Mouse (Mus musculus) heart, embryonic 11.5 days (tissue): ENCODE measurements at regions not wholly inside any gene's neighbourhood (a gene's known extent, or its start where the extent isn't known, plus 50 kb on each side); places are given as distances from the start of the nearest gene placed in this dataset.
"Not testable (repeated sequence)": the region's sequence is repeated elsewhere in the genome, so short reads cannot be mapped to it uniquely, and the experiment has no call there.

Experiments
- ATAC-seq: fragments of 200-750 bp; cut with Nextera tagmentation; replicated peaks from 2 replicates; pipeline ENCODE4 v1.8.0; 2017; ENCODE audit warnings: moderate library complexity; ENCODE audit not compliant: insufficient number of reproducible peaks, low FRiP score, low TSS enrichment
- H3K27ac ChIP-seq: fragments of 300-500 bp; sonication (generic); 2 replicates; pipeline ENCODE4 v1.5.1; 2014; ENCODE audit warnings: mild to moderate bottlenecking, low read depth, low read length
- H3K27me3 ChIP-seq: fragments of 300-500 bp; sonication (generic); 2 replicates; pipeline ENCODE4 v1.6.1; 2014; ENCODE audit warnings: mild to moderate bottlenecking, low read length, mixed read lengths; ENCODE audit not compliant: control insufficient read depth, insufficient read depth
- H3K36me3 ChIP-seq: fragments of 300-500 bp; sonication (generic); 2 replicates; pipeline ENCODE4 v1.6.1; 2014; ENCODE audit warnings: mild to moderate bottlenecking, low read length, moderate library complexity, mixed read lengths; ENCODE audit not compliant: control insufficient read depth, insufficient read depth
- H3K4me1 ChIP-seq: fragments of 300-500 bp; sonication (generic); 2 replicates; pipeline ENCODE4 v1.6.1; 2014; ENCODE audit warnings: low read length; ENCODE audit not compliant: control insufficient read depth, insufficient read depth
- H3K4me2 ChIP-seq: fragments of 300-500 bp; sonication (generic); 2 replicates; pipeline ENCODE4 v1.6.1; 2014; ENCODE audit warnings: mild to moderate bottlenecking, moderate library complexity
- H3K4me3 ChIP-seq: fragments of 300-500 bp; sonication (generic); 2 replicates; pipeline ENCODE4 v1.5.1; 2014; ENCODE audit warnings: low read depth, low read length
- H3K9ac ChIP-seq: fragments of 300-500 bp; sonication (generic); 2 replicates; pipeline ENCODE4 v1.6.1; 2014; ENCODE audit warnings: mild to moderate bottlenecking, low read depth, low read length, moderate library complexity
- H3K9me3 ChIP-seq: fragments of 300-500 bp; sonication (generic); replicated peaks from 2 replicates; pipeline ENCODE4 v1.6.1; 2016; ENCODE audit warnings: low read length; ENCODE audit not compliant: control insufficient read depth
- WGBS: fragments of 180-500 bp; shearing (Covaris S2); extraction: QIAGEN DNeasy Blood & Tissue Kit; methylation state at CpG from one replicate; pipeline ENCODE4 v1.1.7; 2014; ENCODE audit not compliant: insufficient replicate concordance; 5-methylcytosine and 5-hydroxymethylcytosine counted together

DNA sequence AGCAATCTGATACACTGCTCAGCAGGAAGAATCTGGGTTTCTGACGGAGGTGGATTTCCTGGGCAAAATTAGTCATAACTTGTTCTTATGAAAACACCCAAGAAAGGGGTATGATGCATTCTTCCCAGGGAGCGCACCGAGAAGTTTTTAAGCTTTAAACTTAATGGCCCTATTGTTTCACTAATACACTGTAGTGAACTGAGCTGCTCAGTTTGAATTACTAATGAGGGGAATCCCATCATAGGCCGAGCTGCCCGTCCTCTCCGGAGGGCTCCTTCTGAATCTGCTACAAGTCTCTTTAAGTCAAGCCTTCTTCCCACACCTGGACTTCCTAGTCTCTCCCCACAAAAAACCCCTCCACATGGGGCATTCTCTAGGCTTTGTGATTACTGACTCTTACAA is 91.2 kb downstream of the 1700129C05Rik start:
- no peak for ATAC-seq
- H3K27ac ChIP-seq = no peak overlapping the region
- no peaks in the 10 kb centered on the region for H3K4me1 ChIP-seq
- H3K4me2 ChIP-seq = no peak overlapping the region
- no peaks in the 10 kb centered on the region for H3K27me3 ChIP-seq
- no peak overlapping the region for H3K4me3 ChIP-seq
- no peak overlapping the region for H3K9ac ChIP-seq
- H3K36me3 ChIP-seq = no peaks in the 10 kb centered on the region
- WGBS = 42% methylated on average over 6 of the region's 6 CpGs
- H3K9me3 ChIP-seq = no peaks in the 10 kb centered on the region

DNA sequence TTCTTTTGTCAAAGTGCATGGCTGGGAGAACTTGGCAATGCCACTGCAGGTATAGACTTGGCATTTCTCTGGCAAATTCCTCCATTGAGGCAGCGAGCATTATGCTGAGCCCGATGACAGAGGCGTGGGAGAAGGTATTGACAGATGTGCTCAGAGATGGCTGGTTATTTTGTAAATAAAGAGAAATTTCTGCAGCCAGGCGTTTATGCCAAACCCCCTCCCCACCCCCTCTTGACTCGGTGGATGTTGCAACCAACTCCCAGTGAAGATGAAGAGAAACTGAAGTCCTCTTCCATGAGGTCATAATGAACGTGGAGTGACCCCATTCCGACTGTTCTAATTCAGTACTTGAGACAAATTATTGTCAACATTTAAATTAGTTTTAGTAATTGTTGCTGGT is 97.0 kb downstream of the 1700129C05Rik start:
- Histone ChIP-seq H3K27me3 (no peaks in the 10 kb centered on the region), H3K9me3 (no peaks in the 10 kb centered on the region), H3K36me3 (no peaks in the 10 kb centered on the region), H3K27ac (no peak overlapping the region), H3K4me3 (no peak overlapping the region), H3K4me1 (no peaks in the 10 kb centered on the region), H3K4me2 (no peak overlapping the region), H3K9ac (no peak overlapping the region)
- ATAC-seq = no peak
- 75% methylated on average over 7 of the region's 7 CpGs for WGBS

DNA sequence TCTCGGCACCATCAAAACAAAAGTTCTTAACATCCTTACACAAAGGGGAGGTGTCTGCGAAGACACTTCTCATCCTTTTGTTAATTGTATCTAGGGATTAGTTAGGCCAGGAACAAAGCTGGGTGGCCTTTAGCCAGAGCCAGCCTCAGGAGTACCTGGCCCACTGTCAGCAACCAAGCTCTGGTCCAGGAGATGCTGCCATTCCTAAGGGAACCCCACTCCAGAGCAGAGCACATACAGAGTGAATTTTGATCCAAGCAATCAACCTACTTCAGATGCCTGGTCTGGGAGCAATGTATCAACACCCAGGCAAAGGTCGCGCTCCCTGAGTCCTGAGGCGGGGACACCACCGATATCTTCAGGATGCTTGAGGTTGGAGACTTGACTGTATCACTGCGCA is 97.5 kb downstream of the 1700129C05Rik start:
- Histone ChIP-seq H3K4me3 (no peak overlapping the region), H3K27me3 (no peaks in the 10 kb centered on the region), H3K4me2 (no peak overlapping the region), H3K27ac (no peak overlapping the region), H3K36me3 (no peaks in the 10 kb centered on the region), H3K9ac (no peak overlapping the region), H3K9me3 (no peaks in the 10 kb centered on the region), H3K4me1 (no peaks in the 10 kb centered on the region)
- no peak for ATAC-seq
- WGBS = 78% methylated on average over 7 of the region's 7 CpGs

DNA sequence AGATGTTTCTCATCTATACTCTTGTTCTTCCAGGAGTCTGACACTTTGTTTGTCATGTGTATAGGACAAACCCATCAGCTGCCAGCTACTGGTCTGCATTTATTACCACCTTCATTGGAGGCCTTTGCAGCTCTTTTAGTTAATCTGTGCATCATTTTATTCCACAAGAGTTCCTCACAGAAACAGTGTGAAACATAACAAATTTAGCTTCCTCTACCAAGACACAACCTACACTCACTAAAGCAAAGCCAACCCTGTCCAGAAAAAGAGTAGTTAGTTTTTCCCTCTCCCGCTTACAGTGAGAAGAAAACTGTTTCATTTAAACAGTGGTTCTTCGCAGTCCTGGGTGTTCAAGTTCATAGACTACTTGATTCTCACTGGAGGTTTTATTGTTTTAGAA is 100.5 kb downstream of the 1700129C05Rik start:
- WGBS = 91% methylated on average over 2 of the region's 2 CpGs
- no peak overlapping the region for H3K4me2 ChIP-seq
- no peaks in the 10 kb centered on the region for H3K36me3 ChIP-seq
- no peak overlapping the region for H3K27ac ChIP-seq
- no peaks in the 10 kb centered on the region for H3K4me1 ChIP-seq
- H3K9ac ChIP-seq = no peak overlapping the region
- no peak overlapping the region for H3K4me3 ChIP-seq
- no peaks in the 10 kb centered on the region for H3K9me3 ChIP-seq
- ATAC-seq = no peak
- H3K27me3 ChIP-seq = no peaks in the 10 kb centered on the region

GRCm38 (mm10) chr14:59025757-59026156 is 116.9 kb downstream of the 1700129C05Rik start:
- H3K4me2 ChIP-seq, H3K27ac ChIP-seq, ATAC-seq, H3K36me3 ChIP-seq, H3K9me3 ChIP-seq, H3K4me3 ChIP-seq, H3K27me3 ChIP-seq, H3K9ac ChIP-seq, H3K4me1 ChIP-seq: not testable (repeated sequence)
- WGBS = 41% methylated on average over 9 of the region's 9 CpGs

- Histone ChIP-seq H3K36me3 (no peaks in the 10 kb centered on the region), H3K9me3 (no peaks in the 10 kb centered on the region), H3K27ac (no peak overlapping the region), H3K4me2 (no peak overlapping the region), H3K27me3 (no peaks in the 10 kb centered on the region), H3K4me3 (no peak overlapping the region), H3K9ac (no peak overlapping the region), H3K4me1 (no peaks in the 10 kb centered on the region)
- 75% methylated on average over 3 of the region's 3 CpGs for WGBS
- ATAC-seq = no peak
These were observed 133.2 kb downstream of the 1700129C05Rik start for GRCm38 (mm10) chr14:59009534-59009933.

DNA sequence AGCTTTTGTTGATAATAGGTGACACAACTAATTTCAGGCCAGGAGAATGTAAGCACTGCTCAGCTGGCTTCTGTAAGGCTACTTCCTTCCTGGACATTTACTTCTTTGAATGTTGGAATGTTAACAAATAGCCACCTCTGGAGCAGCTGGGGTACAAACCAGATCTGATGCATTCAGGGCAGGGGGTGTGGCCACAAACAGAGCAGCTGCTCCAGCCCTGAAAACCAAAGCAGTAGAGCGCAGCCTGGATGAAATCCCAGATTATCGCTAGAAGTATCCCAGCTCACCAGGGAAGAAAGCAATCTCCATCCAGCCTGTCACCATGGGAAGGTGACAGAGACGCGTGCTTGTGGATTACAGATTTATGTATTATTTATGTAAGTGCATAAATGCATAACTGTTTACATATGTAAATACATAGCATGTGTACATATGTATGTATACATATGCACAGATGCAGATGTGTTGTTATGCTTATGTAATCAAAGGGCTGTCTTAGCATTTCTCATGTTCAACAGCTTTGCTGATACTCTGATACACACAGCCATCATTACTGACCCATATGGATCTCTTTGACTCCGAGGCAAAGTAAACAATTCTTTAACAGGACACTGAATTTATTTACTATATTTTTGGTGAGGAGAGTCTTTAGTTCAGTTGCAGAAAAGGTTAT is 143.5 kb downstream of the 1700129C05Rik start:
- Histone ChIP-seq H3K4me1 (peaks cover 6% of the 10 kb centered on the region; the same call in 1 of the 2 replicates), H3K4me3 (no peak overlapping the region), H3K4me2 (no peak overlapping the region), H3K27ac (no peak overlapping the region), H3K9ac (no peak overlapping the region), H3K36me3 (no peaks in the 10 kb centered on the region), H3K27me3 (no peaks in the 10 kb centered on the region), H3K9me3 (no peaks in the 10 kb centered on the region)
- 61% methylated on average over 5 of the region's 5 CpGs for WGBS
- ATAC-seq = no peak

- Histone ChIP-seq H3K4me2 (no peak overlapping the region), H3K9me3 (no peaks in the 10 kb centered on the region), H3K9ac (no peak overlapping the region), H3K4me1 (peaks cover 6% of the 10 kb centered on the region; the same call in 1 of the 2 replicates), H3K4me3 (no peak overlapping the region), H3K27ac (no peak overlapping the region), H3K36me3 (no peaks in the 10 kb centered on the region), H3K27me3 (no peaks in the 10 kb centered on the region)
- no peak for ATAC-seq
- WGBS = 85% methylated on average over 6 of the region's 6 CpGs
These were observed 147.7 kb downstream of the 1700129C05Rik start for GRCm38 (mm10) chr14:58994994-58995393.

- no peak overlapping the region for H3K4me2 ChIP-seq
- no peaks in the 10 kb centered on the region for H3K27me3 ChIP-seq
- H3K9ac ChIP-seq = no peak overlapping the region
- no peak for ATAC-seq
- H3K36me3 ChIP-seq = no peaks in the 10 kb centered on the region
- no peaks in the 10 kb centered on the region for H3K9me3 ChIP-seq
- no peak overlapping the region for H3K4me3 ChIP-seq
- WGBS = 71% methylated on average over 5 of the region's 5 CpGs
- H3K4me1 ChIP-seq = no peaks in the 10 kb centered on the region
- no peak overlapping the region for H3K27ac ChIP-seq
These were observed 153.0 kb downstream of the 1700129C05Rik start for GRCm38 (mm10) chr14:58989644-58990217.
